In the genomic region with DNA sequence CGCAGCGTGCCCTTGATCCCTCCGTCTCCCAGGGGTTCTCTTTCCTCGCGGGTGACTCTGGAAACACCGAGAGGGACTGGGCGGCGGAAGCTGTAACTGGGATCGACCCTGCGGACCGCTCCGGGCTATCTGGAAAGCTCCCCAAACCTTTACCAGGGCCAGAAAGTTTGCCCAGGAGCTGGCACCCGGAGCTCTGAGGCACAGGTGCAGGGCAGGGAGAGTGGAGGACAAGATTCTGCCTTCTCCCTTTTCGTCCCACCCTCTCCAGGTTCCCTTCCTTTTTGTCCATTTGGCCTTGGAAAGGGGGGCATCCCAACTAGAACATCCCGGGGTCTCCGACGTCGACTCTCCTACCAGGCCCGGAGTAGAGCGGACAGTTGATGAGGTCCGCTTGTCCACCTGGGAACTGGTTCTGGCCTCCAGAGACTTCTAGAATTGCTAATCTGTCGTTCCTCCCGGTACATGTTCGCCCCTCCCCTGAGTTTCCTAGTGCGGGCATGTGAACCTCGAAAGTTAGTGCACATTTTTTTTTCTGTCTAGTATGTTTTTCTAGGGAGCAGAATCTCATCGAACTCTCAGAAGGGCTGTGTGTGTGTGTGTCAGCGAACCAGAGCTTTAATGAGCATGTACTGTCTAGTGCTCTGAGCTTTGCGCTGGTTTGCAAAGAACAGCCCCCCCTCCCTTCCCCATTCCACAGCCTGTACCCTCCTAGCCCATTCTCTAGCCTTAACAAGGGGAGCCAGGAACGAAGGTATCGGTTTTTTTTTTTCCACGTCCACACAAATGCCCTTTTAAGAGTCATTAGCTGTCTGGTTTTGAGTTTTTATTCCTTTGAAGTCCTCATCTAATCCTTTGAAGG, we compare ENCODE assay signal across 8 mouse cellular contexts. TPM values are rescaled to one million over a fixed set of nuclear protein-coding genes. Genes with fewer than 3 reads are reported as not detected.
DNase-seq lines count a peak whose midpoint lies in the region; ATAC-seq and TF ChIP-seq lines count a peak whose summit lies in the region.

No protein-coding gene starts in this region.

- H3K9ac ChIP-seq in kidney, postnatal 0 days (ENCODE audit: low read depth, low read length), result peak overlapping the region; percentile 68

- no peaks in the 10 kb centered on the region for H3K79me2 ChIP-seq in myocyte (ENCODE audit: control insufficient read depth, insufficient read depth)

- no peak for ATAC-seq in kidney, postnatal 0 days (replicated peaks; ENCODE audit: low FRiP score, low read depth)

- H3K36me3 ChIP-seq in kidney, postnatal 0 days (ENCODE audit: insufficient read depth, low read length), result no peaks in the 10 kb centered on the region
- no peaks in the 10 kb centered on the region for H3K36me3 ChIP-seq in myocyte (ENCODE audit: control insufficient read depth, insufficient read depth)

- TF ChIP-seq CTCF in kidney, postnatal 0 days (IDR thresholded peaks at IDR 0.05; ENCODE audit: low read depth), result no peak

- WGBS in kidney, postnatal 0 days, result under 1% methylated on average over 32 of the region's 32 CpGs

- peak overlapping the region; percentile 11; the same call in 1 of the 2 replicates for H3K27ac ChIP-seq in kidney, postnatal 0 days

- no peak overlapping the region for H3ac ChIP-seq in myocyte (ENCODE audit: control insufficient read depth, insufficient read length)

- DNase-seq in adrenal gland, adult (ENCODE audit: inconsistent age in 2 of 2, low spot score in 1 of 2), result peak; percentile 17 to 70
- no peak for DNase-seq in adrenal gland, adult 8-10 months
- DNase-seq in Muller cell, postnatal 12 days (ENCODE audit: inconsistent ontology term), result peak; percentile 1
- DNase-seq in heart, adult 9 months (ENCODE audit: low spot score in 2 of 2), result peak; percentile 22 to 33
- DNase-seq in kidney, postnatal 0 days (ENCODE audit: low spot score), result no peak
- DNase-seq in layer of hippocampus, postnatal 14 days (ENCODE audit: low spot score in 2 of 2), result no peak
- DNase-seq in right cerebral cortex, postnatal 14 days, result no peak

- H3K4me1 ChIP-seq in kidney, postnatal 0 days (replicated peaks; ENCODE audit: insufficient read depth, low read length), result peaks cover 4% of the 10 kb centered on the region; the same call in 1 of the 2 replicates

- no peaks in the 10 kb centered on the region; the same call in 1 of the 2 replicates for H3K27me3 ChIP-seq in kidney, postnatal 0 days (ENCODE audit: insufficient read depth, low read length)
- peaks cover 73% of the 10 kb centered on the region for H3K27me3 ChIP-seq in myocyte (ENCODE audit: control insufficient read depth, insufficient read depth, insufficient read length)

- H3K4me2 ChIP-seq in kidney, postnatal 0 days (ENCODE audit: low read length), result peak overlapping the region; percentile 67
- peak overlapping the region; percentile 75 for H3K4me2 ChIP-seq in myocyte (ENCODE audit: low read depth)

- TF ChIP-seq POLR2A in myocyte (IDR thresholded peaks at IDR 0.05; ENCODE audit: insufficient read length, low read depth), result no peak

- H3K4me3 ChIP-seq in kidney, postnatal 0 days (replicated peaks; ENCODE audit: low read depth, low read length), result peak overlapping the region; percentile 67
- H3K4me3 ChIP-seq in myocyte, result no peak overlapping the region

- no peaks in the 10 kb centered on the region for H3K9me3 ChIP-seq in kidney, postnatal 0 days (replicated peaks; ENCODE audit: low read length)

TF ChIP-seq in myocyte, 11 proteins besides CTCF, POLR2A, EP300 and RAD21:
- TF ChIP-seq SRF (IDR thresholded peaks at IDR 0.05; ENCODE audit: control insufficient read depth, insufficient read length, low read depth), result no peak

RNA-seq across cellular contexts. Expression of gene Lmo2, which starts 13.2 kb away (rescaled TPM):
- total RNA-seq in adrenal gland, adult 8-10 months (2022), result 10 to 100 TPM; 21.2 to 41.8 (median 31.3) TPM
- 34.1 and 43.7 TPM in 2 replicates for polyA plus RNA-seq in kidney, postnatal 0 days (2015; fragmentation: Nextera tagmentation; extraction: Ambion mirVana)
- polyA plus RNA-seq in myocyte (2012; fragmentation: generic; extraction: Trizol), result 0.11 TPM
- total RNA-seq in layer of hippocampus, postnatal 14 days (2021), result 10 to 100 TPM; 19.8 to 25.5 TPM

RNA-seq across cellular contexts. Expression of gene Fbxo3, which starts 56.5 kb away (rescaled TPM):
- total RNA-seq in adrenal gland, adult 8-10 months (2022), result 10 to 100 TPM; 88.1 to 93.9 (median 93.1) TPM
- 49.0 and 51.5 TPM in 2 replicates for polyA plus RNA-seq in kidney, postnatal 0 days (2015; fragmentation: Nextera tagmentation; extraction: Ambion mirVana)
- 9.3 TPM for polyA plus RNA-seq in myocyte (2012; fragmentation: generic; extraction: Trizol)
- total RNA-seq in layer of hippocampus, postnatal 14 days (2021), result 10 to 100 TPM; 43.2 to 48.3 TPM

RNA-seq across cellular contexts. Expression of gene 4931422A03Rik, which starts 57.1 kb away (rescaled TPM):
- total RNA-seq in adrenal gland, adult 8-10 months (2022), result not detected
- polyA plus RNA-seq in kidney, postnatal 0 days (2015; fragmentation: Nextera tagmentation; extraction: Ambion mirVana), result 1.3 and 1.4 TPM in 2 replicates
- 0.19 TPM for polyA plus RNA-seq in myocyte (2012; fragmentation: generic; extraction: Trizol)
- not detected for total RNA-seq in layer of hippocampus, postnatal 14 days (2021)

Comparison
In these comparisons a context has a peak if more than half of its experiments do, and no peak if none do; other contexts are left out.
1. DNase-seq: peak in adrenal gland, adult (2 of 2), Muller cell, postnatal 12 days (single experiment) and heart, adult 9 months (2 of 2); none in adrenal gland, adult 8-10 months (single experiment), kidney, postnatal 0 days (single experiment), layer of hippocampus, postnatal 14 days (0 of 2) and right cerebral cortex, postnatal 14 days (single experiment).